Mouse (Mus musculus) cerebellum, postnatal 25 days (tissue): ENCODE measurements around the gene Mfap1b.
"Not testable (repeated sequence)": the region's sequence is repeated elsewhere in the genome, so short reads cannot be mapped to it uniquely, and the experiment has no call there.

ENCODE experiments used
- DNase-seq, 2 experiments: peaks; one replicate each; pipeline ENCODE4 v3.0.0; 2021; ENCODE audit warnings: mixed read lengths in 2 of 2

Gene Mfap1b

GRCm38 (mm10) chr2:121468982-121469381 lies 4.9 kb downstream of the Mfap1b start:
- not testable (repeated sequence) for DNase-seq

- DNase-seq = no peak
These were observed 13.8 kb downstream of the Mfap1b start for GRCm38 (mm10) chr2:121460071-121460470.

GRCm38 (mm10) chr2:121456692-121457642 lies 16.9 kb downstream of the Mfap1b start, which contains the start of gene Serinc4:
TSS of gene Serinc4 (minus strand) at chr2:121456781.
- DNase-seq = peak; percentile 81 to 88

- no peak for DNase-seq
These were observed 18.3 kb downstream of the Mfap1b start for GRCm38 (mm10) chr2:121455534-121455933.

GRCm38 (mm10) chr2:121453917-121454316 lies 19.9 kb downstream of the Mfap1b start:
- no peak for DNase-seq

GRCm38 (mm10) chr2:121452990-121453389 lies 20.9 kb downstream of the Mfap1b start, which contains the start of gene Hypk:
TSS of gene Hypk (plus strand) at chr2:121453290.
- no peak for DNase-seq

GRCm38 (mm10) chr2:121452361-121452760 lies 21.5 kb downstream of the Mfap1b start:
- DNase-seq = no peak

GRCm38 (mm10) chr2:121450093-121450492 lies 23.8 kb downstream of the Mfap1b start:
- no peak for DNase-seq

- no peak for DNase-seq
These were observed 24.3 kb downstream of the Mfap1b start for GRCm38 (mm10) chr2:121449545-121450011.

- DNase-seq = peak; percentile 99
These were observed 24.9 kb downstream of the Mfap1b start, which contains the start of gene Serf2 for GRCm38 (mm10) chr2:121448739-121449535. TSS of gene Serf2 (plus strand) at chr2:121449195.

- peak; percentile 19 to 37 for DNase-seq
These were observed 25.7 kb downstream of the Mfap1b start for GRCm38 (mm10) chr2:121448136-121448535.

GRCm38 (mm10) chr2:121447006-121447405 lies 26.9 kb downstream of the Mfap1b start:
- no peak for DNase-seq

- no peak for DNase-seq
These were observed 27.4 kb downstream of the Mfap1b start for GRCm38 (mm10) chr2:121446506-121446905.

GRCm38 (mm10) chr2:121445117-121445516 lies 28.8 kb downstream of the Mfap1b start:
- DNase-seq = no peak

- DNase-seq = no peak
These were observed 29.7 kb downstream of the Mfap1b start, which contains the start of gene Ell3 for GRCm38 (mm10) chr2:121444178-121444577. TSS of gene Ell3 (minus strand) at chr2:121444278.

- no peak for DNase-seq
These were observed 30.9 kb downstream of the Mfap1b start for GRCm38 (mm10) chr2:121443068-121443349.

GRCm38 (mm10) chr2:121442259-121443067 lies 31.4 kb downstream of the Mfap1b start:
- DNase-seq = peak; percentile 62 to 76

GRCm38 (mm10) chr2:121441800-121442199 lies 32.1 kb downstream of the Mfap1b start:
- no peak for DNase-seq

- DNase-seq = no peak
These were observed 32.8 kb downstream of the Mfap1b start for GRCm38 (mm10) chr2:121440834-121441605.

GRCm38 (mm10) chr2:121439746-121440145 lies 34.1 kb downstream of the Mfap1b start:
- no peak for DNase-seq

GRCm38 (mm10) chr2:121434854-121435253 lies 39.0 kb downstream of the Mfap1b start:
- no peak for DNase-seq

- no peak for DNase-seq
These were observed 48.0 kb downstream of the Mfap1b start for GRCm38 (mm10) chr2:121425890-121426289.
